Mouse (Mus musculus): ENCODE data around the gene Zc3h8. TPM values are rescaled to one million over a fixed set of nuclear protein-coding genes. Genes with fewer than 3 reads are reported as not detected.

Gene Zc3h8
- polyA plus RNA-seq, 1 experiment from 2014 or later = 8.3 TPM

GRCm38 (mm10) chr2:128947962-128948588 is 4.2 kb upstream of the Zc3h8 start:
- H3K4me1 ChIP-seq = peaks cover 3% of the 10 kb centered on the region
- 27% methylated on average over 6 of the region's 6 CpGs for WGBS
- H3K9me3 ChIP-seq (replicated peaks) = no peaks in the 10 kb centered on the region
- H3K36me3 ChIP-seq = no peaks in the 10 kb centered on the region
- H3K4me2 ChIP-seq = no peak overlapping the region
- H3K27me3 ChIP-seq = no peaks in the 10 kb centered on the region
- no peak overlapping the region for H3K4me3 ChIP-seq (replicated peaks)
- ATAC-seq (replicated peaks; ENCODE audit: low FRiP score) = no peak
- H3K27ac ChIP-seq = no peak overlapping the region
- H3K9ac ChIP-seq = no peak overlapping the region

GRCm38 (mm10) chr2:128936256-128936655 is 7.6 kb downstream of the Zc3h8 start:
- 76% methylated on average over 3 of the region's 3 CpGs for WGBS
- ATAC-seq (replicated peaks; ENCODE audit: low FRiP score) = no peak
- Histone ChIP-seq H3K27me3 (no peaks in the 10 kb centered on the region), H3K9ac (no peak overlapping the region), H3K4me3 (replicated peaks) (no peak overlapping the region), H3K4me2 (no peak overlapping the region), H3K4me1 (no peaks in the 10 kb centered on the region), H3K36me3 (peaks cover 35% of the 10 kb centered on the region), H3K9me3 (replicated peaks) (no peaks in the 10 kb centered on the region), H3K27ac (no peak overlapping the region)

GRCm38 (mm10) chr2:128930704-128931103 is 13.2 kb downstream of the Zc3h8 start:
- no peaks in the 10 kb centered on the region for H3K27me3 ChIP-seq
- no peaks in the 10 kb centered on the region for H3K4me1 ChIP-seq
- no peak overlapping the region for H3K4me2 ChIP-seq
- H3K9ac ChIP-seq = no peak overlapping the region
- H3K4me3 ChIP-seq (replicated peaks) = no peak overlapping the region
- no peak overlapping the region for H3K27ac ChIP-seq
- H3K9me3 ChIP-seq (replicated peaks) = no peaks in the 10 kb centered on the region
- H3K36me3 ChIP-seq = peaks cover 60% of the 10 kb centered on the region
- ATAC-seq (replicated peaks; ENCODE audit: low FRiP score) = no peak

GRCm38 (mm10) chr2:128928446-128928845 is 15.4 kb downstream of the Zc3h8 start:
- no peaks in the 10 kb centered on the region for H3K9me3 ChIP-seq (replicated peaks)
- no peak for ATAC-seq (replicated peaks; ENCODE audit: low FRiP score)
- H3K27ac ChIP-seq = no peak overlapping the region
- peaks cover 51% of the 10 kb centered on the region for H3K36me3 ChIP-seq
- H3K27me3 ChIP-seq = no peaks in the 10 kb centered on the region
- H3K4me1 ChIP-seq = no peaks in the 10 kb centered on the region
- WGBS = 83% methylated on average over 3 of the region's 3 CpGs
- H3K4me3 ChIP-seq (replicated peaks) = no peak overlapping the region
- no peak overlapping the region for H3K4me2 ChIP-seq
- no peak overlapping the region for H3K9ac ChIP-seq

GRCm38 (mm10) chr2:128924799-128925198 is 19.1 kb downstream of the Zc3h8 start:
- WGBS = 52% methylated on average over 4 of the region's 4 CpGs
- Histone ChIP-seq H3K4me3 (replicated peaks) (no peak overlapping the region), H3K4me1 (no peaks in the 10 kb centered on the region), H3K27ac (no peak overlapping the region), H3K27me3 (no peaks in the 10 kb centered on the region), H3K36me3 (peaks cover 28% of the 10 kb centered on the region), H3K9ac (no peak overlapping the region), H3K9me3 (replicated peaks) (no peaks in the 10 kb centered on the region), H3K4me2 (no peak overlapping the region)
- no peak for ATAC-seq (replicated peaks; ENCODE audit: low FRiP score)

- no peak overlapping the region for H3K9ac ChIP-seq
- no peak overlapping the region for H3K4me2 ChIP-seq
- no peak overlapping the region for H3K4me3 ChIP-seq (replicated peaks)
- no peak overlapping the region for H3K27ac ChIP-seq
- no peaks in the 10 kb centered on the region for H3K4me1 ChIP-seq
- H3K27me3 ChIP-seq = no peaks in the 10 kb centered on the region
- no peaks in the 10 kb centered on the region for H3K36me3 ChIP-seq
- H3K9me3 ChIP-seq (replicated peaks) = no peaks in the 10 kb centered on the region
- ATAC-seq (replicated peaks; ENCODE audit: low FRiP score) = no peak
- 84% methylated on average over 3 of the region's 3 CpGs for WGBS
These were observed 27.3 kb downstream of the Zc3h8 start for GRCm38 (mm10) chr2:128916528-128916927.

- Histone ChIP-seq H3K27ac (no peak overlapping the region), H3K27me3 (no peaks in the 10 kb centered on the region), H3K4me3 (replicated peaks) (no peak overlapping the region), H3K4me2 (no peak overlapping the region), H3K36me3 (no peaks in the 10 kb centered on the region), H3K9ac (no peak overlapping the region), H3K9me3 (replicated peaks) (no peaks in the 10 kb centered on the region), H3K4me1 (no peaks in the 10 kb centered on the region)
- no peak for ATAC-seq (replicated peaks; ENCODE audit: low FRiP score)
- 85% methylated on average over 4 of the region's 4 CpGs for WGBS
These were observed 28.9 kb downstream of the Zc3h8 start for GRCm38 (mm10) chr2:128914978-128915377.

- Histone ChIP-seq H3K27me3 (no peaks in the 10 kb centered on the region), H3K4me2 (no peak overlapping the region), H3K27ac (no peak overlapping the region), H3K4me1 (no peaks in the 10 kb centered on the region), H3K9ac (no peak overlapping the region), H3K9me3 (replicated peaks) (peaks cover 7% of the 10 kb centered on the region), H3K36me3 (no peaks in the 10 kb centered on the region), H3K4me3 (replicated peaks) (no peak overlapping the region)
- WGBS = 82% methylated on average over 3 of the region's 3 CpGs
- ATAC-seq (replicated peaks; ENCODE audit: low FRiP score) = no peak
These were observed 40.2 kb downstream of the Zc3h8 start for GRCm38 (mm10) chr2:128903661-128904060.

GRCm38 (mm10) chr2:128902843-128903242 is 41.0 kb downstream of the Zc3h8 start:
- peaks cover 7% of the 10 kb centered on the region for H3K9me3 ChIP-seq (replicated peaks)
- H3K36me3 ChIP-seq = no peaks in the 10 kb centered on the region
- no peak for ATAC-seq (replicated peaks; ENCODE audit: low FRiP score)
- no peak overlapping the region for H3K4me2 ChIP-seq
- WGBS = 80% methylated on average over 6 of the region's 6 CpGs
- no peaks in the 10 kb centered on the region for H3K4me1 ChIP-seq
- no peak overlapping the region for H3K27ac ChIP-seq
- no peaks in the 10 kb centered on the region for H3K27me3 ChIP-seq
- no peak overlapping the region for H3K9ac ChIP-seq
- H3K4me3 ChIP-seq (replicated peaks) = no peak overlapping the region

- H3K4me1 ChIP-seq = peaks cover 17% of the 10 kb centered on the region
- no peaks in the 10 kb centered on the region for H3K36me3 ChIP-seq
- H3K27me3 ChIP-seq = no peaks in the 10 kb centered on the region
- WGBS = 6% methylated on average over 34 of the region's 37 CpGs
- H3K4me3 ChIP-seq (replicated peaks) = peak overlapping the region; percentile 45
- peak overlapping the region; percentile 35; the same call in 1 of the 2 replicates for H3K9ac ChIP-seq
- peak; percentile 59 for ATAC-seq (replicated peaks; ENCODE audit: low FRiP score)
- no peaks in the 10 kb centered on the region; the same call in 1 of the 2 replicates for H3K9me3 ChIP-seq (replicated peaks)
- peak overlapping the region; percentile 85 for H3K4me2 ChIP-seq
- H3K27ac ChIP-seq = no peak overlapping the region
These were observed 51.6 kb downstream of the Zc3h8 start for GRCm38 (mm10) chr2:128892180-128892721.

- H3K36me3 ChIP-seq = no peaks in the 10 kb centered on the region
- 86% methylated on average over 4 of the region's 4 CpGs for WGBS
- no peak overlapping the region for H3K27ac ChIP-seq
- H3K4me2 ChIP-seq = no peak overlapping the region
- no peak overlapping the region for H3K4me3 ChIP-seq (replicated peaks)
- H3K4me1 ChIP-seq = peaks cover 17% of the 10 kb centered on the region
- H3K9ac ChIP-seq = no peak overlapping the region
- ATAC-seq (replicated peaks; ENCODE audit: low FRiP score) = no peak
- H3K27me3 ChIP-seq = no peaks in the 10 kb centered on the region
- H3K9me3 ChIP-seq (replicated peaks) = no peaks in the 10 kb centered on the region; the same call in 1 of the 2 replicates
These were observed 53.1 kb downstream of the Zc3h8 start for GRCm38 (mm10) chr2:128890661-128891335.

GRCm38 (mm10) chr2:128887866-128888550 is 55.9 kb downstream of the Zc3h8 start:
- 35% methylated on average over 6 of the region's 6 CpGs for WGBS
- Histone ChIP-seq H3K4me3 (replicated peaks) (no peak overlapping the region), H3K27ac (peak overlapping the region; percentile 92), H3K9me3 (replicated peaks) (no peaks in the 10 kb centered on the region; the same call in 1 of the 2 replicates), H3K27me3 (no peaks in the 10 kb centered on the region), H3K4me2 (no peak overlapping the region), H3K4me1 (peaks cover 17% of the 10 kb centered on the region), H3K36me3 (no peaks in the 10 kb centered on the region), H3K9ac (no peak overlapping the region)
- ATAC-seq (replicated peaks; ENCODE audit: low FRiP score) = peak; percentile 77

All from kidney, embryonic 15.5 days (tissue).